Mouse (Mus musculus) embryonic facial prominence, embryonic 13.5 days (tissue): Measurements from ENCODE around the gene Tm4sf1. TPM values are rescaled to one million over a fixed set of nuclear protein-coding genes. Genes with fewer than 3 reads are reported as not detected.

Source experiments
- ATAC-seq: fragments of 200-750 bp; cut with Nextera tagmentation; 2 replicates; pipeline ENCODE4 v1.8.0; 2017; ENCODE audit warnings: low read depth; ENCODE audit not compliant: insufficient number of reproducible peaks, insufficient read depth, low FRiP score, low TSS enrichment
- H3K27ac ChIP-seq: fragments of 300-500 bp; sonication (generic); 2 replicates; pipeline ENCODE4 v1.5.1; 2015; ENCODE audit warnings: moderate library complexity, mild to moderate bottlenecking, inconsistent platforms
- H3K27me3 ChIP-seq: fragments of 300-500 bp; sonication (generic); 2 replicates; pipeline ENCODE4 v1.6.1; 2015; ENCODE audit warnings: mild to moderate bottlenecking, inconsistent platforms
- H3K36me3 ChIP-seq: fragments of 300-500 bp; sonication (generic); 2 replicates; pipeline ENCODE4 v1.6.1; 2015; ENCODE audit warnings: mild to moderate bottlenecking, inconsistent platforms
- H3K4me1 ChIP-seq: fragments of 300-500 bp; sonication (generic); 2 replicates; pipeline ENCODE4 v1.6.1; 2015; ENCODE audit warnings: inconsistent platforms
- H3K4me2 ChIP-seq: fragments of 300-500 bp; sonication (generic); 2 replicates; pipeline ENCODE4 v1.6.1; 2015; ENCODE audit warnings: moderate library complexity, mild to moderate bottlenecking, inconsistent platforms
- H3K4me3 ChIP-seq: fragments of 300-500 bp; sonication (generic); 2 replicates; pipeline ENCODE4 v1.5.1; 2015; ENCODE audit warnings: mild to moderate bottlenecking, inconsistent platforms
- H3K9ac ChIP-seq: fragments of 300-500 bp; sonication (generic); 2 replicates; pipeline ENCODE4 v1.6.1; 2015; ENCODE audit warnings: mild to moderate bottlenecking, inconsistent platforms
- H3K9me3 ChIP-seq: fragments of 300-500 bp; sonication (generic); 2 replicates; pipeline ENCODE4 v1.6.1; 2016; ENCODE audit warnings: inconsistent platforms
- WGBS: fragments of 180-500 bp; shearing (Covaris S2); methylation state at CpG from one replicate; pipeline ENCODE4 v1.1.7; 2015; ENCODE audit warnings: mixed read lengths; 5-methylcytosine and 5-hydroxymethylcytosine counted together
- polyA plus RNA-seq: library from polyadenylated mRNA; unstranded; fragments of >200 nt; fragmentation: Nextera tagmentation; extraction: Ambion mirVana; gene quantifications from 2 replicates; pipeline ENCODE4 v1.2.1, GENCODE M21; 2015

Gene Tm4sf1
- polyA plus RNA-seq, 1 experiment from 2014 or later, result 30.1 TPM

DNA sequence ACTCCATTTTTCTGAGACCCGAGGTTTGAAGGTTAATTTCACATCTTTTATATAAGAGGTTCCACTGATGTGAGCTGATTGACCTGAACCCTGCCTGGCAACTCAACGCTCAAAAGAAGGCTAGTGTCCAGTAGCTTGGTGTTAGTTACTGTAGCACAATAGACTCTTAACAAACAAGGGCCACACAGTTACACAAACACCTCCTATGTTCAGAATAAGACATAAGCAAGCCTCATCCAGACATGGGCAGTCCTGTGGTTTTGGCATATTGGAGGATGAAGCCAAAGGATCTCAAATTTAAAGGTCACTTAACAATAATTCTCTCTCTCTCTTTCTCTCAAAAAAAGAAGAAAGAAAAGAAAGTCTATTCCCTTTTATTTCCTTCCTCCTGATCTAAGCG is 1.7 kb upstream of the Tm4sf1 start:
- Histone ChIP-seq H3K4me3 (no peak overlapping the region), H3K9ac (no peak overlapping the region), H3K27me3 (no peaks in the 10 kb centered on the region), H3K27ac (peak overlapping the region; percentile 34; the same call in 1 of the 2 replicates), H3K4me2 (no peak overlapping the region), H3K36me3 (no peaks in the 10 kb centered on the region), H3K9me3 (no peaks in the 10 kb centered on the region), H3K4me1 (peaks cover 26% of the 10 kb centered on the region)
- WGBS, result 30% methylated on average over 3 of the region's 3 CpGs
- ATAC-seq, result no peak

DNA sequence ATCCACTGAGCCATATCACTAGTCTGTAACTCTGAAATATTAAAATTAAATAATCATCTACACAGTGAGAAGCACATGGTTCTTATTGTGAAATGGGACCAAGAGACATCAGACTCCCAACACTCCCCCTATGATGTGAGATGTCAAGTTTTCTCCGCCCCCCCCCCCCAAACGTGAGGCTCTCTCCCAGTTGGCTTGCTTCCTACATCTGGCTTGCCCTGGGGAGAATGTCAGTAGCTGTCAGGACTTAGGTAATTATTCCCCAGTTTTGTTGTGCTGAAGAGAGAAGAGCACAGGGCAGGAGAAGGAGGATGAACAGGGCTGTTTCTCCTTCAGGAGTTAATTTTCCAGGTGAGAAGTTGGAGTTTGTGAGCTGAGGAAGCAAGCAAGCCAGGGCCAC is 1.1 kb upstream of the Tm4sf1 start:
- Histone ChIP-seq H3K4me3 (no peak overlapping the region), H3K4me2 (no peak overlapping the region), H3K27ac (peak overlapping the region; percentile 11; the same call in 1 of the 2 replicates)

DNA sequence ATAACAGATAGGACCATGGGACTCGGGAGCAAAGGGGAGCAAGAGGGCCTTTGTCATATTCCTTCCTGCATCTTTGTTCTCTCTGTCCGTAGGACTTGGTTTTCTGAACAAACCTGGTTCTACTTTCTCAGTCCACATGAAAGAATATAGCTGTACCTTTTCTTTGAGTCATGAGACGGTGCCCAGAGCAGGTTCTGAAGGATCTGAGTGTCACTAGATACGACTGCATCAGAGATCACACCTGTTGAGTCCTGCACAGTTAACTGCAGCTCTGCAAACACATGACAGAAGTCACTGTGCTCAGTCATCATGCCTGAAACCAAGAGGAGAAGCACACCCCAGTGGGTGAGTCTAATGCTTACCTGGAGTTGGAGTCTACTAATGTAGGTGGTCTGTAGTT is 422 bp downstream of the Tm4sf1 start:
- Histone ChIP-seq H3K9ac (no peak overlapping the region), H3K36me3 (no peaks in the 10 kb centered on the region), H3K27me3 (no peaks in the 10 kb centered on the region), H3K4me3 (no peak overlapping the region), H3K4me1 (peaks cover 26% of the 10 kb centered on the region), H3K27ac (no peak overlapping the region), H3K4me2 (no peak overlapping the region), H3K9me3 (no peaks in the 10 kb centered on the region)
- no peak for ATAC-seq
- WGBS, result 81% methylated on average over 4 of the region's 4 CpGs

More for the DNA sequence above, 1.1 kb upstream of the Tm4sf1 start:
- no peak overlapping the region for H3K9ac ChIP-seq
- H3K4me1 ChIP-seq, result peaks cover 26% of the 10 kb centered on the region
- no peak for ATAC-seq
- 22% methylated on average over 2 of the region's 2 CpGs for WGBS
- no peaks in the 10 kb centered on the region for H3K27me3 ChIP-seq
- H3K9me3 ChIP-seq, result no peaks in the 10 kb centered on the region
- H3K36me3 ChIP-seq, result no peaks in the 10 kb centered on the region

DNA sequence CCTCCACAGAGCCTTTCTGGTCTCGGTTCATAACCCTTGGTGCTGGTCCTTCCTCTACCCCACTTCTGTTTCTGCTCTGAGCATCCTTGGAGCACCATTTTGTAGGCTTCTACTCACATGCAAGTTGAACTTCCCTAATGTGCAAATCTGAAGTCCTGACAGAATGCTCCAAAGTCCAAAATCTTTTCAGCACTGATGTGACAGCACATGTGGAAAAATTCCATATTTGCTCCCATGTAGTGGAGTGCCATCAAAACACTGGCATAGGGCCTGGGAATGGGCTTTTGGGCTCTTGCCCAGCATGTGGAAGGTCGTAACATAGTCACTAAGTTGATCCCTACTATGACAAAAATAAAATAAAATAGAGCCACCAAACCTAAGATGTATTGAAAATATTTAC is 3.8 kb downstream of the Tm4sf1 start:
- no peak overlapping the region for H3K27ac ChIP-seq
- H3K4me3 ChIP-seq, result no peak overlapping the region
- ATAC-seq, result no peak
- H3K9me3 ChIP-seq, result no peaks in the 10 kb centered on the region
- no peak overlapping the region for H3K4me2 ChIP-seq
- 83% methylated on average over 2 of the region's 2 CpGs for WGBS
- no peak overlapping the region for H3K9ac ChIP-seq
- no peaks in the 10 kb centered on the region for H3K27me3 ChIP-seq
- H3K36me3 ChIP-seq, result no peaks in the 10 kb centered on the region
- peaks cover 26% of the 10 kb centered on the region for H3K4me1 ChIP-seq

DNA sequence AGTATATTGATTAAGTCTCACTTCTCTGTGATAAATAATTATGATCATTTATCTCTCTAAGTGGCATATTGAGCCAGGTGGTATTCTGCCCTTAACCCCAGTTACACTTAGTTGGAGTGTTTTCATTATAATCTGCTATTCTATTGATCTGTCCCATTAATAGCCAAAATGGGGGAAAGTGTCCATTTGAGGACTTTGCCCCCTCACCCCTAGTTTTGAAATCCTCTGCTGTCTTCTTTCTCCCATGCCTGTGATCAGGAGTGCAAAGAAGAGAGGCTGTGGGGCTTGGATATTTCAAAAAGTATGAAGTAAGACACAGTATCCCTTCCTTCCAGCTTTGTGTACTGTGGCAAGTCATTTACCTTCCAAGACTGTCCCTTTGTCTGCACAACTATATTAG is 5.2 kb downstream of the Tm4sf1 start:
- Histone ChIP-seq H3K9me3 (no peaks in the 10 kb centered on the region), H3K27me3 (no peaks in the 10 kb centered on the region), H3K4me3 (no peak overlapping the region), H3K36me3 (no peaks in the 10 kb centered on the region), H3K4me2 (no peak overlapping the region), H3K9ac (no peak overlapping the region), H3K4me1 (peaks cover 17% of the 10 kb centered on the region), H3K27ac (no peak overlapping the region)
- no peak for ATAC-seq

DNA sequence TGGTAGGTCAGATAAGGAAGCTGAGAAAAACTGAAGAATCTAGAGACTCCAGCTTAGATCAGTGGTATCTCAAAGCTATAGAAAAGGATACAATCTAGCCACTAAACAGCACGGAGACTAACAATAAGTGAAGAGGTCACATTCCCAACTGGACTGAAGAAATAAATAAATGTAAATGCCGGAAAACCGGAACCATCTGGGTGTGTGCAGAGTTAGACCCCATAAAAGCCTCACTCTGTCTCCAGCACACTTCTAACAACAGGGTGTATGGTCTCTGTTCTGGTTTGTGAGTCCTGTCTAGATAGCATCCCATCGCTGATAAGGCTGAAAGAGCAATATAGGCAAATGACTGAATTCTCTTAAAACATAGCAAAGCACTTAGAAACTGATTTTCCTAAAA is 6.2 kb downstream of the Tm4sf1 start:
- ATAC-seq, result no peak
- H3K27me3 ChIP-seq, result no peaks in the 10 kb centered on the region
- H3K4me2 ChIP-seq, result peak overlapping the region; percentile 9; the same call in 1 of the 2 replicates
- H3K36me3 ChIP-seq, result no peaks in the 10 kb centered on the region
- H3K4me1 ChIP-seq, result peaks cover 17% of the 10 kb centered on the region
- H3K9me3 ChIP-seq, result no peaks in the 10 kb centered on the region
- peak overlapping the region; percentile 24; the same call in 1 of the 2 replicates for H3K27ac ChIP-seq
- H3K4me3 ChIP-seq, result no peak overlapping the region
- H3K9ac ChIP-seq, result no peak overlapping the region
- WGBS, result 78% methylated on average over 4 of the region's 4 CpGs

DNA sequence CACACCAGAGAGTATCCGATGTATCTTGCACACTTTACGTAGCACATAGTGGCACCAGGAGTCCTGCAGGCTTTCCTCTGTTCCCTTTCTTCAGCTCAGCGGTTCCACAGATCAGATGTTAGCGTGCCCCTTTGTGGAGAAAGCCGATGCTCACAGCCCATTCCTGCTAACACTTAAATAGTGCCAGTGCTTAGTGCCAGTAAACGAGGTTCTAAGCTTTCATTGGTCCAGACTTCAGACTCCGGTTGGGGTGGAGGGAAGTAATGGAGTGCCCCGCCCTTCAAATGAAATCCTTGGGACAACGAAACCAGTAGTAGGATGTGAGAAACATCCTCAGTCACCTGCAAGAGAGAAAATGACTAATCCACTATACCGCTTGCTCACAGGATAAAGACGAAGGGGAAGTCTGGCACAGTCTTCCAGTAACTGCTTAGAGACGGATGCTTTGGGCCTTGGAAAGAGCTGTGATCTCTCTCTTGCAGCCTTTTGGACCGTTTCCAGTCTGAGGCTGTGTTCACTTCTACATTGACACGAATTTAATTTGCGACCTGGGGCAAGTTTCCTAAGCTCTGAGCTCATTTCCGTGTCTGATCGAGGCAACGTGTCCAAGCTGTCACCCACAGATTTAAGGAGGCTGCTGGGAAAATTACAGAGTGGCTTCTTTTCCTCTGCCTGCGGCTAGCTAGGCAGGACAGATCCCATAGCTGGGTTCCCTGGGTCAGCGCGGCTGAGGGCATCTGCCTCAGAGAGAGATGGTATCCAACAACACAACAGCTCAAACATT is 6.9 kb downstream of the Tm4sf1 start:
- H3K4me2 ChIP-seq, result peak overlapping the region; percentile 21
- no peaks in the 10 kb centered on the region for H3K27me3 ChIP-seq
- no peaks in the 10 kb centered on the region for H3K9me3 ChIP-seq
- peaks cover 17% of the 10 kb centered on the region for H3K4me1 ChIP-seq
- ATAC-seq, result no peak
- H3K36me3 ChIP-seq, result no peaks in the 10 kb centered on the region
- H3K9ac ChIP-seq, result no peak overlapping the region
- H3K27ac ChIP-seq, result peak overlapping the region; percentile 52
- no peak overlapping the region for H3K4me3 ChIP-seq
- whole genome bisulfite sequencing, result 47% methylated on average over 21 of the region's 21 CpGs

DNA sequence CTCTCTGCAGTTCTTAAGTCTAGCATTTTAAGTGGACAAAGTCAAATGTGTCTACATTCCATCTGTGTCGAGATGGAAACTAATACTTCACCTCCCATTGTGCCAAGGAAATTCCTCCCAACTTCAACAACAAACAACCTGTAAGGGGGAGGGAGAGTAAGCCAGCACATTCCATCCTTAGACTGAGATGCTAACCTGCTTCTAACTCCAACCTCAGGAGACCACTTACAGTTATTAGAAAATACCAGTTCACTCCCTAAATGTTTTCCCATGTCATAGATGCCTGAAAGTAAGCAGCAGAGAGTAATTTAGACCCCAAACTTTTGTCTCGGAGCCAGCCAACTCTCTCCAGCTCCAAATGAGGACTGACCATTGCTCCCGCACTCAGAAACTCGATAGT is 7.9 kb downstream of the Tm4sf1 start:
- H3K4me1 ChIP-seq, result peaks cover 17% of the 10 kb centered on the region
- 49% methylated on average over 4 of the region's 4 CpGs for WGBS
- H3K27me3 ChIP-seq, result no peaks in the 10 kb centered on the region
- peak overlapping the region; percentile 21 for H3K4me2 ChIP-seq
- no peaks in the 10 kb centered on the region for H3K9me3 ChIP-seq
- H3K9ac ChIP-seq, result no peak overlapping the region
- H3K27ac ChIP-seq, result peak overlapping the region; percentile 12; the same call in 1 of the 2 replicates
- no peak for ATAC-seq
- H3K36me3 ChIP-seq, result no peaks in the 10 kb centered on the region
- no peak overlapping the region for H3K4me3 ChIP-seq

DNA sequence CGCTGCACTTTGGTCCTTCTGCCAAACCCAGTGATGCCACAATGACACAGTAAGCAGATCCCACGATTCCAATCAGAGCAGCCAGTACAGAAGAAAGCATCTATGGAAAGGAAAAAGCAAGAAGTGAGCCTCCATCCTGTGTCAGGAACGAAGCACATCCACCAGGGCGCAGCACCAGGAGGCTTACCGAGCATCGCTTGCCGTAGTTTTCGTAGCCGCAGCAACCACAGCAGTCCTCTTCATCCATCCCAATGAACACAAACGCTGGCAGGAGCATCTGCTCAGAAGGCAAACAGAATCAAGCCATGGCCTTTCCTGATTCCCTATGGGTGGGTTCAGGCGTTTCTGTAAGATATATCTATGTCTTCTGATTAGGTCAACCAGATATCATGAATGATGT is 9.0 kb downstream of the Tm4sf1 start:
- no peak overlapping the region for H3K4me3 ChIP-seq
- H3K27ac ChIP-seq, result no peak overlapping the region
- H3K36me3 ChIP-seq, result no peaks in the 10 kb centered on the region
- 76% methylated on average over 11 of the region's 11 CpGs for WGBS
- H3K9me3 ChIP-seq, result no peaks in the 10 kb centered on the region
- peaks cover 17% of the 10 kb centered on the region for H3K4me1 ChIP-seq
- no peak overlapping the region for H3K4me2 ChIP-seq
- no peak for ATAC-seq
- H3K27me3 ChIP-seq, result no peaks in the 10 kb centered on the region
- H3K9ac ChIP-seq, result no peak overlapping the region

DNA sequence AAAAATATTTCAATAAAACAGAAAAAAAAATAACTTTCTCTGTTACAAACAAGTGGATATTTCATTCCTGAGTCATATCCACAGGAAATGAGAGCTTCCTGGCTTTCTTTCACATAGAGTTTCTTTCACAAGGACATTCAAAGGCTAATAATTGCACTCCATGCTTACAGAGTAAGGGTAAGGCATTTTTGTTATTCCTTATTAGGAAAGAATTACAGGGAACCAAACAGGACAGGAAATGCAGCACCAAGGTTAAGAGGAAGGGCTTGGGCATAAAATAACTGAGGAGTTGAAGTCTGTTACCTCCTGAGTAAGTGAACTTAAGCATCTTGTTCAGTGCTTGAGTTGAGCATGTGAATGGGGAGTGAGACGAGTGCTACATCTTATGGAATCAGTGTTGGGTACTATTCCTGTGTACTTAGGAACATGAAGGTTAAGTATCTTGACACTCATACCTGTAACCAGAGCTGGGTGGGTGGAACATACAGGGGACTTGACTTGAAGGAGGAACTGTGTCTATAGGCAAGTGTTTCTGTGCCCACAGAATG is 12.8 kb downstream of the Tm4sf1 start:
- Histone ChIP-seq H3K4me3 (no peak overlapping the region), H3K9ac (no peak overlapping the region), H3K9me3 (no peaks in the 10 kb centered on the region), H3K4me2 (no peak overlapping the region), H3K27ac (peak overlapping the region; percentile 7; the same call in 1 of the 2 replicates), H3K36me3 (no peaks in the 10 kb centered on the region), H3K4me1 (peaks cover 3% of the 10 kb centered on the region), H3K27me3 (no peaks in the 10 kb centered on the region)
- ATAC-seq, result no peak
- WGBS, result 71% methylated on average over 1 of the region's 1 CpGs

DNA sequence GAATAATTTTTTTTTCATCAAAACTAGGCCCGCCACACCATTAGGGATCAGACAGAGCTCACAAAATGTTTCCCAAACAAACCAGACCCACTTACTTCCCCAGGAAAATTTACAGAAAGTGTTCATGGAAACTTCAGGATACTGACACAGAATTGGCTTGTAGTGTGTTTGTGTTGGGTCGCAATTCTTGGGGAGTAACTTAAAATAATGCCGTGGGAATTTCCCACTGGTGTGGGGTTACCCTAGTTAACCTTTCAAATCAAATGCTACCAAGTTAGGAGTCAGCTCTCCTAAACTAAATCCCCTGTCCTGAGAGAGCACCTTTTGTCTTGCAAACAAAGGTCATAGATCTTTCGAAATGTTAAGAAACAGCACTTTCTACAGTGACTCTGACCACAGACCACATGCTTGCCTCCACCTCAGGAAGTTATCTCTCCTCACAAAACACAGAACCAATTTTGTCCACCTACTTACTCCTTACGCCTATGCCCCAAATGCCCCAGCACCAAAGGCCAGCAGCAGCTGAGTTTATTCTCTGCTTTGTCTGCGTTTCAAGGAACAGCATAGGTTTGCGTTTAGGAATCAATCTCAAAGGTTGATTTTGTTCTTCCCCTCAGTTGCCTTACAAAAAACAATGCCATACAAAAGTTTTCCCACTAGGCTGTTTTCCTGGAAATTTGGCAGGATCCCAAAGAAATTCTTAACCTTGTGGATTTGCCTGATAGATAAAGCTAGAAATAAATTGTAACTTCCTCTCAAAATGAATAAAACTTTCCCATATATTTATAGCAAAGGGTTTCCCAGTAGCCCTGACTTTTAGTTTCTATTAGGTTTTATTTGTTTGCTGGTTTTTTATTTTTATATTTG is 13.7 kb downstream of the Tm4sf1 start:
- Histone ChIP-seq H3K9me3 (no peaks in the 10 kb centered on the region), H3K27me3 (no peaks in the 10 kb centered on the region), H3K4me3 (no peak overlapping the region), H3K9ac (no peak overlapping the region), H3K36me3 (no peaks in the 10 kb centered on the region), H3K4me1 (no peaks in the 10 kb centered on the region), H3K4me2 (no peak overlapping the region), H3K27ac (0 out of 2 replicates have a peak overlapping the region, but pooled peaks have one; percentile 2)
- ATAC-seq, result no peak
- WGBS, result 44% methylated on average over 7 of the region's 7 CpGs
